Mouse (Mus musculus) kidney, adult 2 months (tissue): ENCODE results near the gene Hist1h2bb. TPM values are rescaled to one million over a fixed set of nuclear protein-coding genes. Genes with fewer than 3 reads are reported as not detected.
A peak's percentile ranks its signal among the peaks of the same experiment; 100 is the strongest.

Source experiments
- DNase-seq: peaks from one replicate; pipeline ENCODE4 v3.0.0; 2021
- H3K27ac ChIP-seq: fragments of 200-500 bp; 2 replicates; pipeline ENCODE4 v1.5.1; 2012; ENCODE audit warnings: low read depth, low read length, control low read depth, inconsistent platforms; ENCODE audit not compliant: insufficient read depth
- H3K27me3 ChIP-seq: fragments of 200-500 bp; replicated peaks from 2 replicates; pipeline ENCODE4 v1.6.1; 2012; ENCODE audit warnings: mild to moderate bottlenecking, moderate library complexity, low read length, inconsistent platforms; ENCODE audit not compliant: control insufficient read depth, insufficient read depth
- H3K36me3 ChIP-seq: fragments of 200-500 bp; 2 replicates; pipeline ENCODE4 v1.6.1; 2012; ENCODE audit warnings: mild to moderate bottlenecking, moderate library complexity, low read length, inconsistent platforms; ENCODE audit not compliant: control insufficient read depth, insufficient read depth
- H3K4me1 ChIP-seq: fragments of 200-500 bp; 2 replicates; pipeline ENCODE4 v1.6.1; 2011; ENCODE audit warnings: low read length; ENCODE audit not compliant: control insufficient read depth, insufficient read depth
- H3K4me3 ChIP-seq: fragments of 200-500 bp; 2 replicates; pipeline ENCODE4 v1.5.1; 2011; ENCODE audit warnings: mild to moderate bottlenecking, low read depth, low read length, control low read depth; ENCODE audit not compliant: insufficient read depth
- CTCF ChIP-seq: fragments of 200-500 bp; conservative IDR thresholded peaks from 2 replicates; pipeline ENCODE4 v1.5.1; 2011; ENCODE audit warnings: low read depth, mild to moderate bottlenecking, control low read depth, low read length, moderate library complexity, mixed read lengths; ENCODE audit not compliant: insufficient read depth, insufficient read length
- POLR2A ChIP-seq: fragments of 200-500 bp; IDR thresholded peaks from one replicate; pipeline ENCODE4 v1.6.1; 2011; ENCODE audit warnings: low read depth, low read length, control low read depth
- WGBS: fragments of 180-500 bp; shearing (Covaris S2); methylation state at CpG from one replicate; pipeline ENCODE4 v1.1.7; 2018; 5-methylcytosine and 5-hydroxymethylcytosine counted together
- polyA plus RNA-seq: library from polyadenylated mRNA; depleted of rRNA; stranded (reverse); fragments of >200 nt; gene quantifications from 2 replicates; pipeline ENCODE4 v1.2.3, GENCODE M21; 2012

Gene Hist1h2bb
- polyA plus RNA-seq, 1 experiment = 2.0 TPM

DNA sequence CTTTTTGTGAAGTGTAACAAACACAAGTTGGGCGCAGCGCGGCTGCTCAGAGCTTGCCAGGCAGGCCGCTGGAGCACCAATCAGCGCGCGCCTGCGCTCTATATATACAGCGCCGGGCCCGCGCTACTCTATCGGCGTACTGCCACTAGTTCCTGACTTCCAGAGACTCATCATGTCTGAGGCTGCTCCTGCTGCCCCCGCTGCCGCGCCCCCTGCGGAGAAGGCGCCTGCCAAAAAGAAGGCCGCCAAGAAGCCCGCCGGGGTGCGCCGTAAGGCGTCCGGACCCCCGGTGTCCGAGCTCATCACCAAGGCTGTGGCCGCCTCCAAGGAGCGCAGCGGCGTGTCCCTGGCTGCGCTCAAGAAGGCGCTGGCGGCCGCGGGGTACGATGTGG is 7.9 kb upstream of the Hist1h2bb start, which contains the start of gene Hist1h1c:
Hist1h1c (plus strand) TSS at position 132 of the 392 bp plus-strand sequence.
- H3K4me3 ChIP-seq = peak within 1 kb of the TSS; percentile 69
- peaks cover 3% of the 10 kb centered on the region; the same call in 1 of the 2 replicates for H3K36me3 ChIP-seq
- TF ChIP-seq POLR2A = peak; percentile 91
- TF ChIP-seq CTCF = no peak
- H3K27me3 ChIP-seq = no peaks in the 10 kb centered on the region
- peak within 1 kb of the TSS; percentile 98 for H3K27ac ChIP-seq
- WGBS = under 1% methylated on average over 38 of the region's 38 CpGs
- H3K4me1 ChIP-seq = peaks cover 4% of the 10 kb centered on the region; the same call in 1 of the 2 replicates
- peak; percentile 94 for DNase-seq

- TF ChIP-seq POLR2A (peak; percentile 70), CTCF (no peak)
- peaks cover 4% of the 10 kb centered on the region; the same call in 1 of the 2 replicates for H3K4me1 ChIP-seq
- DNase-seq = peak; percentile 99
- H3K4me3 ChIP-seq = peak overlapping the region; percentile 69
- under 1% methylated on average over 39 of the region's 39 CpGs for WGBS
- no peaks in the 10 kb centered on the region for H3K27me3 ChIP-seq
- H3K36me3 ChIP-seq = peaks cover 3% of the 10 kb centered on the region; the same call in 1 of the 2 replicates
- peak overlapping the region; percentile 98 for H3K27ac ChIP-seq
These were observed 7.2 kb upstream of the Hist1h2bb start for GRCm38 (mm10) chr13:23739069-23739921.

DNA sequence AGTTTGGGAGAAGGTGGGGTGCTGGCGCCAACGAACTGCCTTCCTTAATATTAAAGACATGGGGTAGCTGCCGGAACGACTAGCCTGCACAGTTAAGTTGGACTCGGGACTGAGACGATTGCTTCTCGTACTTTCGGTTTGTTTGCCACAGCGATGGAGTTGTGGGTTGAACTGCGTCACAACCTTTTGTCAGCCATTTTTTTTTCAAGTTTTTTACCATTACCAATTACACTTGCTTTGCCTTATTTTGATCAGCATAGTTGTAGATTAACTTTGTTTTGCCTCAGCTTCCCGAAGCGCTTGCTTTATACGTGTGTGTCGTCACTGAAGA is 6.6 kb upstream of the Hist1h2bb start:
- peak overlapping the region; percentile 69 for H3K4me3 ChIP-seq
- H3K36me3 ChIP-seq = peaks cover 3% of the 10 kb centered on the region; the same call in 1 of the 2 replicates
- H3K27ac ChIP-seq = peak overlapping the region; percentile 97
- TF ChIP-seq POLR2A = no peak
- TF ChIP-seq CTCF = no peak
- no peaks in the 10 kb centered on the region for H3K27me3 ChIP-seq
- DNase-seq = no peak
- peaks cover 4% of the 10 kb centered on the region; the same call in 1 of the 2 replicates for H3K4me1 ChIP-seq
- WGBS = under 1% methylated on average over 14 of the region's 14 CpGs

DNA sequence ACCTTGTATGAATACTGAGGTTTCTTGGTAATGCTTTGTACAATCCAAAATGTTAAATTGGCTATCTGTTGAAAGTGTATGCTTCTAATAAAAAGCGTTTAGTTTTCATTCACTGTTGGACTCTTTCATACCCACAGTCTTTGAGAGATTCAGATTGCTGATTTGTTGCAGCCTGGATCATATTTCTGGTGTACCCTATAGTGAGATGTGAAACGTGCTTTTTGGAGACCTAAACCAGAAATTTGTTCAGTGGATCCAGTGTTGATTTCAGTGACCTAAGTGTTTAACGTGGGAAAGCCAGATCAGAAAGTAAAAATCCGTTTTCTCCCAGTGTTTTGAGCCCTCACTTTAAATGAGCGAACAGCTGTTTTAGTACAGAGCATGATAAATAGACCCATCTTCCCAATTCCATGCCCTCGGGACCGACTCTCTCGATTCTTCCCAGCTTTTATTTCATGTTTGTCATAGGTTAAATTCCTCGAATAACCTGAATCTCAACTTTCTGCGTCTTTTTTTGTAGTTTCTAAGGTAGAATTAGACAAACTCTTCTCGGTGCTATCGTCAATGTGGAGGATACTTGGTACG is 6.2 kb upstream of the Hist1h2bb start:
- Histone ChIP-seq H3K27ac (peak overlapping the region; percentile 97), H3K36me3 (peaks cover 3% of the 10 kb centered on the region; the same call in 1 of the 2 replicates), H3K27me3 (no peaks in the 10 kb centered on the region), H3K4me3 (peak overlapping the region; percentile 69), H3K4me1 (peaks cover 4% of the 10 kb centered on the region; the same call in 1 of the 2 replicates)
- TF ChIP-seq CTCF = no peak
- no peak for TF ChIP-seq POLR2A
- DNase-seq = no peak
- 17% methylated on average over 13 of the region's 13 CpGs for WGBS

DNA sequence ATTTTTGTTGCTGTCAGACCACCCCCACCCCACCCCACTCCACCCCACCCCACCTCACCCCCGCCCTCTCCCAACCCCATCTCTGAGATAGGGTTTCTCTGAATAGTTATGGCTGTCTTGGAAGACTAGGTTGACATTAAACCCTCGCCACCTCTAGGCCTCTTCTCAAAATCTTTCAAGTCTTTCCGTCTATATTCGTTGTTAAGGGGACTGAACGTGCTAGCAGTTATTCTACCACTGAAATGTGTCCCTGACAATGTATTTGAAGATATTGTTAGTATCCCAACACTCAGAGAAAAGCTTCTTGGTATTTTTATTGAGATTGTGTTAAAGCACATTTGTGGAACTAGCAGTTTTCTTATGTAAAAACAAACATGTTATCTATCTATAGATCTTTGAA is 5.6 kb upstream of the Hist1h2bb start:
- TF ChIP-seq POLR2A = no peak
- TF ChIP-seq CTCF = no peak
- Histone ChIP-seq H3K27ac (no peak overlapping the region), H3K27me3 (no peaks in the 10 kb centered on the region), H3K36me3 (peaks cover 3% of the 10 kb centered on the region; the same call in 1 of the 2 replicates), H3K4me1 (peaks cover 5% of the 10 kb centered on the region; the same call in 1 of the 2 replicates), H3K4me3 (no peak overlapping the region)
- DNase-seq = no peak
- 55% methylated on average over 5 of the region's 5 CpGs for WGBS

DNA sequence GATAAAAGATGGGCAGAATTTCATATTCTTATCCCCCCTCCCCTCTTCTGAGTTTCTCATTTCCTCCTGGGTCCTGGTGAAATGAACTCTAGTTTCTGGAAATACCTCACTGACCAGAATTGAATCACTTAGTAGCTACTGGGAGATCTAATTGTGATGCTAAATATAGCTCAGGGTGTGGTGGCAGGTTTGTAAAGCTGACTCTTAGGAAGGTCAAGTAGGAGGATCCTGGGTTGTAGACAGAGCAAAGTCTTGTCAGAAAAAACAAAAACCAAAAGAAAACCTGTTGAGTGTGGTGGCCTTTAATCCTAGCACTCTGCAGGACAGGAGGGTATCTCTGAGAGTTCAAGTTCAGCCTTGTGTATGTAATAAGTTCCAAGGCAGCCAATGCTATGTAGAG is 4.5 kb upstream of the Hist1h2bb start:
- H3K27me3 ChIP-seq = no peaks in the 10 kb centered on the region
- H3K4me3 ChIP-seq = no peak overlapping the region
- TF ChIP-seq POLR2A = no peak
- no peak for TF ChIP-seq CTCF
- no peak for DNase-seq
- peaks cover 3% of the 10 kb centered on the region; the same call in 1 of the 2 replicates for H3K36me3 ChIP-seq
- H3K27ac ChIP-seq = no peak overlapping the region
- H3K4me1 ChIP-seq = peaks cover 7% of the 10 kb centered on the region; the same call in 1 of the 2 replicates

GRCm38 (mm10) chr13:23743215-23743614 is 3.3 kb upstream of the Hist1h2bb start:
- no peak for DNase-seq
- H3K27ac ChIP-seq = no peak overlapping the region
- WGBS = 83% methylated on average over 5 of the region's 5 CpGs
- peaks cover 3% of the 10 kb centered on the region; the same call in 1 of the 2 replicates for H3K36me3 ChIP-seq
- H3K27me3 ChIP-seq = no peaks in the 10 kb centered on the region
- no peak overlapping the region for H3K4me3 ChIP-seq
- TF ChIP-seq CTCF = no peak
- no peak for TF ChIP-seq POLR2A
- H3K4me1 ChIP-seq = peaks cover 7% of the 10 kb centered on the region; the same call in 1 of the 2 replicates
